Mouse (Mus musculus) mesoderm, embryonic 11.5 days (tissue): ENCODE data around the gene Ckmt2.
A peak's percentile ranks its signal among the peaks of the same experiment; 100 is the strongest.

Experiments
- DNase-seq: peaks from one replicate; pipeline ENCODE4 v3.0.0-alpha.2; 2012; ENCODE audit warnings: low read depth, low spot score

Ckmt2 gene

DNA sequence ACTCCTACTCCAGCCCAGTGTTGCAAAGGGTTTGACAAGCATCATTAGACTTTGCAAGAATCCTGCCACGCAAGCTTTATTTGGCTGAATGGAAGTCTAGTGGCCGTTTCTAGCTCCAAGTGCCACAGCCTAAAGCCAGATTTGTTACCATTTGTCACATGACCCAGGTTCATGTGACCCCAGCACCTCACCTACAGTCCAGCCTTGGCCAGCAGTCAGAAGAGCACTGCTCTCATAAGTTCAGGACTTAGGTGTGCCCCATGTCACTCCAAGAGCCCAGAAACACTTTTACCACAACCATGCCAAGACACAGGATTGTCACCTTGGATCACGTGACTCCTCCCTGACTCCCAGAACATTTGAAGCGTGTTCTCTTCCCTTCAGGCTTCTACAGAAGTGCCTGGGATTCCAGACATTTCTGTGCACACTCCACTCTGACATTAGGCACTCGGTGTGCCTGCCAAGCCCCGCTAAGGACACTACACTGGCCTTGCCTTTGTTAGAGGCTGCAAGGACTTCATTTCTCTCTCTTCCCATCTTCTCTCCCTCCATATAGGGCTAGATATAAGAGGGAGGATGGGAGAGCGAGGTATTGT, 2.9 kb downstream of the Ckmt2 start:
- no peak for DNase-seq

- no peak for DNase-seq
These were observed 8.1 kb downstream of the Ckmt2 start for GRCm38 (mm10) chr13:91868577-91868976.

GRCm38 (mm10) chr13:91858835-91859234, 17.9 kb downstream of the Ckmt2 start:
- DNase-seq = no peak

DNA sequence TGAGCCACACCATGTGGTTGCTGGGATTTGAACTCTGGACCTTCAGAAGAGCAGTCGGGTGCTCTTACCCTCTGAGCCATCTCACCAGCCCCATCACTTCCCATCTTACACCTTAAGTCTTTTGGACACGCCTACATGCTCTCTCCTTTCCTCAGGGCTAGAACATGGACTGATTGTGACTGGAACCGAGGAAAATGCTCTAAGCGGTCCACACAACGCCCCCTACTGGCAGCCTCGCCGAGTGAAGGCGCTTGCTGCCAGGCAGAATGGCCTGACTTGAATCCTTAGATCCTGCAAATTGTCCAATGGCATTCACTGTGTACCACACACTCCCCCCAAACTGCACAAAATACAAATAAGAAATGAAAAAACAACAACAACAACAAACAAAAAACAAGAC, 19.3 kb downstream of the Ckmt2 start:
- no peak for DNase-seq

- no peak for DNase-seq
These were observed 22.3 kb downstream of the Ckmt2 start for GRCm38 (mm10) chr13:91854412-91854811.

DNA sequence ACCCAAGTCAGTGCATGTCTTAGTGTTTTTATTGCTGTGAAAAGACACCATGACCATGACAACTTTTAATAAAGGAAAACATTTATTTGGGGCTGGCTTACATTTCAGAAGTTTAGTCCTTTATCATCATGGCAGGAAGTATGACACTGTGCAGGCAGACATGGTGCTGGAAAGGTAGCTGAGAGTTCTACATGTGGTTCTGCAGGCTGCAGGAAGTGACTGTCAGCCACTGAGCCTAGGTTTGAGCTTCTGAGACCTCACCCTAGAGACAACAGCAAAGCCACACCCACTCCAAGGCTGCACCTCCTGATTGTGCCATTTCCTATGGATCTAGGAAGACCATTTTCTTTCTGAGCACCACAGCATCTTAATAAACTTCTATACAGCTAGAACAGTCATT, 48.8 kb downstream of the Ckmt2 start:
- DNase-seq = no peak

- no peak for DNase-seq
These were observed 50.6 kb downstream of the Ckmt2 start for GRCm38 (mm10) chr13:91826066-91826465.

DNA sequence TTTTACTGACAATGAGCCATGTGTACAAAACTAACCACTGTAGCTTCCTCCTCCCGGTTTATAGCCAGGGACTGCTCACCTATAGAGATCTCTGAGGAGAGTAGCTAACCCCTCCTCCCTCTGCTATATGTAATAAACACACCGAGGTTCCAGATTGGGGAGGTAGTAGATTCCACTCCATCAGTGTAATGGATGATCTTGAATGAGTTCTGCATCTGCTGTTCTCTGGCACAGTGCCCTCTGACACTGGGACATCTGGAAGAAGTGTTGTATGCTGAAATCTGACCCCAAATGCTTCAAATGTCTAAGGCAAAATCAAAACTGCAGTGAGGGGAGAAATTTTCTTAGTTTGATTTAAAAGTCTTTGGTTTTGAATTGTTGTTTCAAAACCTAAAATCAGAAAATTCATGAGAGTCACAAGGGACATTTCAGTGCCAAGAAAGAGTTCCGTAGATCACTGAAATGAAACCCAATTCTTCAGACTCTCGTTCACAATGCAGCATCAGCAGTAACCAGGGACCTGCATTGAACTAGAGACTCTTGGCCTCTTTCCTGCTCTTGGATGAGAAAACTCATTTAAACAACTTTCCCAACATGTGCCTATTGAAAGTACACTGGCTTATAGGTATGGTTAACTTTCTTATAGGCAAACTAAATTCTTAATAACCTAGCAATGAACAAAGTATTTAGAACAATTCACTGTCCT, 51.7 kb downstream of the Ckmt2 start:
- peak; percentile 47 for DNase-seq

GRCm38 (mm10) chr13:91823735-91824134, 53.0 kb downstream of the Ckmt2 start:
- DNase-seq = no peak

DNA sequence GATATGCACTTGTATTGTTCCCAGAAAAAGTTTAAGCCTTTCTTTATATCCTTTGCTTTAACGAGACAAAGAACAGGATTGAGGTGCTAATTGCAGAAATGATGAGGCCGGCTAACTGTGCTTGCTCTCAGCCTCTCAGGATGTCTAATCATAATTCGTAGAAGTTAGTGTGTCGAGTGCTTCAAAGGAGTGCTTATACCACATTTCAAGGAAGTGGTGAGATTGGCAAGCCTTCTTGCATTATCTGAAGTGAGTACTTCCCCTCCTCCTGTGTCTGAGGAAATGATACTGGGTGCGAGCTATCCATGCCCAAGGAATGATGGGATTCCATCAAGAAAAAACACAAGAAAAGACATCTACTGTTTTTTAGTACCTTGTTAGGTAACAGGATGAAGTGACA, 62.0 kb downstream of the Ckmt2 start:
- DNase-seq = no peak

- peak; percentile 26 for DNase-seq
These were observed 67.2 kb downstream of the Ckmt2 start for GRCm38 (mm10) chr13:91809476-91809875.

GRCm38 (mm10) chr13:91807874-91808575, 68.7 kb downstream of the Ckmt2 start:
- peak; percentile 24 for DNase-seq

GRCm38 (mm10) chr13:91807155-91807839, 69.4 kb downstream of the Ckmt2 start, which contains the start of gene Zcchc9:
Gene Zcchc9 (minus strand): TSS chr13:91807705.
- DNase-seq = peak; percentile 90
